Mouse (Mus musculus): ENCODE results near the gene Clstn1.

DNA sequence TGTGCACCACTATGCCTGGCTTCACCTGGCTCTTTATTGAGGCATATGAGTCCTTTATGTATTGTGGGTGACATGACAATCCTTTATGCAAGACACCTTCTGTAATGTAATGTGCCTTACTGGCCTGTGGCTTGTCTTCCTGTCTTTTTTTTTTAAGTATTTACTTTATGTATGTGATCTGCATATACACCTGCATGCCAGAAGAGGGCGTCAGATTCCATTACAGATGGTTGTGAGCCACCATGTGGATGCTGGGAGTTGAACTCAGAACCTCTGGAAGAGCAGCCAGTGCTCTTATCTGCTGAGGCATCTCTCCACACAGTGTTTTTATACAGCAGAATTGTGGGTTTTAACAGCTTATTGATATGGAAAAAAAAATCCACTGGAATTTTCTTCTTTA lies 17.6 kb downstream of the Clstn1 start:
- TF ChIP-seq CTCF (IDR thresholded peaks at IDR 0.05; ENCODE audit: low read depth) (no peak), EP300 (IDR thresholded peaks at IDR 0.05; ENCODE audit: low read depth) (no peak)
